Mouse (Mus musculus) mesoderm, embryonic 11.5 days (tissue): ENCODE measurements around the gene Mbd6.
A peak's percentile ranks its signal among the peaks of the same experiment; 100 is the strongest.
"Not testable (repeated sequence)": the region's sequence is repeated elsewhere in the genome, so short reads cannot be mapped to it uniquely, and the experiment has no call there.

Experiments used
- DNase-seq: peaks from one replicate; pipeline ENCODE4 v3.0.0-alpha.2; 2012; ENCODE audit warnings: low read depth, low spot score

Gene Mbd6

DNA sequence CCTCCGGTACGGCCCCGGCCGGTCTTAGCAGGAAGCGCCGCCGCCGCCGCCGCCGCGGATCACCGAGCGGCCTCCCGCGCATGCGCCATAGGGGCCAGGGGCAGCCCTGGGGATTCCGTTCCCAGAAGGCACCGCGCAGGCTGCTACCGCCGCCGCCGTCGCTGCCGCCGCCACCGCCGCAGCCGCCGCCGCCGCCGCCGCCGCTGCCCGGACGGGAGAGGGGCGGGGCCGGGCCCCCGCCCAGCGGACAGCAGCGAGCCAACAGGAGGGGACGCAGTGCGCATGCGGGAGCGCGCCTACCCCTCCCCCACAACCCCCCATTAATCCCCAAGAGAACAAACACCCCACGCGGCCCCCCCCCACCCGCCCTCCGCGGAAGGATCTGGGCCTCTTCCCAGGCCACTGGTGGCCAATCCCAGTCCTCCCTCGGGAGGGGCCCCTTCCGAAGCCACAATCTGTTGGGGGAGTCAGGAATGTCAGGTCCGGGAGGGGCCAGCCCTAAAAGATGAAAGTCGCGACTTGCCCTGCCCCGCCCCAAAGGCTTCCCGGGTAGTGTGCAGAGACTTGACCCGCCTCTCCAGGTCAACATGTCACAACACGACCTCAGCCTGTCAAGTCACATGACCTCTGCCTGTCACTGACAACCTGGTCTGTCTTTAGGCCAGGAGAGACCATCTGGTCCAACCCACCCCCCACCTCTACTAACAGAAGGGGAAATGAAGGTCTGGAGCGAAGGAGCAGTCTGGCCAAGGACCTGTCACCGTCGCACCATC, at the start of gene Mbd6:
Gene Mbd6 (minus strand): TSS at position 219 of the 773 bp plus-strand sequence.
- DNase-seq: peak; percentile 88

- no peak for DNase-seq
Observed at GRCm38 (mm10) chr10:127337536-127338099, 48.8 kb upstream of the Mbd6 start.

GRCm38 (mm10) chr10:127336952-127337351, 48.1 kb upstream of the Mbd6 start:
- no peak for DNase-seq

- no peak for DNase-seq
Observed at GRCm38 (mm10) chr10:127335271-127335670, 46.5 kb upstream of the Mbd6 start.

DNA sequence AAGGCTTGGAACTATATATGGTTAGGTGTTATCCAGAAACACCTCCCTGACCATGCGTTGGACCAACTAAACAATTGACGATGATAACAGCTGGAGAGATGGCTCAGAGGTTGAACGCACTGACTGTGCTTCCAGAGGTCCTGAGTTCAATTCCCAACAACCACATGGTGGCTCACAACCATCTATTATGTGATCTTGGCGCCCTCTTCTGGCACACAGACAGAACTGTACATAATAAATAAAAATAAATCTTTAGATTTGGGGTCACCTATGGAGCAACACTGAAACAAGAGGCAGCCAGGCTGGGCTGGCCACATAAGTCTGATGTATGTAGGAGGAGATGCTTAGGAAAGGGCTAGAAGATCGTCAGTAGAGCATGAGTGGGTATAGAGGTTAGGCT, 44.3 kb upstream of the Mbd6 start:
- DNase-seq: no peak

- DNase-seq: peak; percentile 45
Observed at GRCm38 (mm10) chr10:127332211-127332874, 43.5 kb upstream of the Mbd6 start.

- DNase-seq: no peak
Observed at GRCm38 (mm10) chr10:127330212-127330611, 41.4 kb upstream of the Mbd6 start.

DNA sequence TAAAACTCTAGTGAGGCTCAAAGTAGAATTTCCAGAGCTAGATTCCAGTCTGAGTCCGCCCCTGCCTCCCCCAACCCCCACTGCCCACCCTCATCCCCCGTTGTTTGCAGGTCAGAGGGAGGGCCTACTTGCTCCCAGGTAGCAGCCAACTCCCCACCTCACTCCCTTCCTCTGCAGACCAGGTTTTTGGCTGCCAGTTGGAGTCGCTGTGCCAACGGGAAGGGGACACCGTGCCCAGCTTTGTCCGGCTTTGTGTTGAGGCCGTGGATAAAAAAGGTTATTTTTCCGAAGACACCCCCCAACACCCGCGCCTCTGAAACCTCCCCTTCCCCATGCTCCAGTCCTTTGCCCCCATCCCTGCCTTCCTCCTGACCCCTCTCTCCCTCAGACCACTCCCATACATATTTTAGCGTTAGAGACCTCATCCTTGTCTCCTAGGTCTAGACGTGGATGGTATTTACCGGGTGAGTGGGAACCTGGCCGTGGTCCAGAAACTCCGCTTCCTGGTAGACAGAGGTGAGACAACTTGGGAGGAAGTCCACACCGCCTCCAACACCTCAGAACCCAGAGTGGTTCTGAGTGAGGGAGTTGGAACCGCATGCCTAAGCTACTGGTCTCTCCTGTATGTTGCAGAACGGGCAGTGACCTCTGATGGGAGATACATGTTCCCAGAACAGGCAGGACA, 38.8 kb upstream of the Mbd6 start:
- DNase-seq: no peak

DNA sequence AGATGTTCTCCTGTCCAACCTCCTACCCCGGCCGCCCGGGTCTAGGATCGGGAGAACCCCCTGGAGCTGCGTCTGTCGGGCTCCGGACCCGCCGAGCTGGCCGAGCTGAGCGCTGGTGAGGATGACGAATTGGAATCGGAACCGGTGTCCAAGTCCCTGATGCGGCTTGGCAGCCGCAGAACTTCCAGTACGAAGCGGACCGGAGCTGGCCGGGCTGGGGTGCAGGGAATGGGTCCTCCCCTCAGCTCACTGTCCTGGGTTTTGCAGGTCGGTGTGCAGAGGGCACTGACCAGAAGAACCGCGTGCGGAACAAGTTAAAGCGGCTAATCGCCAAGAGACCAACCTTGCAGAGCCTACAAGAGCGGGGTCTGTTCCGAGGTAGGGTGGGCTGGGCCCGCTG, 38.0 kb upstream of the Mbd6 start:
- no peak for DNase-seq

DNA sequence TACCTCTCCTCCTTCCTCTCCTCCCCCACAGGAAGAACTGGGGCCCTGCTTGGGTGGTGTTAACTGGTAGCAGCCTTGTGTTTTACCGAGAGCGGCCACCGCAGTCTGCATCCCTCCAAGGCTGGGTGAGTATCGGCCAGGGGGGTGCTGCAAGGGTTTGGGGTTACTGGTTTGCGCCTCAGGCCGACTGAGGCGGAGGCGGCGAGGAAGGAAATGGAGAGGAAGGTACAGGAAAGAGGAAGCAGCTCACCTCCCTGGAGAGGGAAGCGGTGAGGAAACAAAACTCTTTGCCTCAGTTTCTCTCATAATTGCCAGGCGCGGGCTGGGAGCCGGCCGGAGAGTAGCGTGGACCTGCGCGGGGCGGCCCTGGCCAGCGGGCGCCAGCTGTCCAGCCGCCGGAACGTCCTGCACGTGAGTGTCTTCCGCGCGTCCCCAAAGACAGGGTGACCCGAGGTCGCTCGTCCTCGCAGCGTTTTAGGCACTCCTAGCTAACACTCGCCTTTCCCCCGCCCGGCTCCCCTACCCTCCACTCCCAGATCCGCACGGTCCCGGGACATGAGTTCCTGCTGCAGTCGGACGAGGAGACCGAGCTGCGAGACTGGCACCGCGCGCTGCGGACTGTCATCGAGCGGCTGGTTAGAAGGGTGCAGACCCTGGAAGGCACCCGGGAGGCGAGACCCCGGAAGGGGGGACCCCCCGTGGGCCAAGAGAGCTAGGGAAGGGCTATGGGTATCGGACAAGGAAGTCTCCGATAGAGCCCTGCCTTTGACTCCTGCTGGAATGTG, 37.4 kb upstream of the Mbd6 start:
- no peak for DNase-seq

- DNase-seq: no peak
Observed at GRCm38 (mm10) chr10:127325454-127326016, 36.7 kb upstream of the Mbd6 start.

- peak; percentile 56 for DNase-seq
Observed at GRCm38 (mm10) chr10:127324495-127324894, 35.7 kb upstream of the Mbd6 start.

- no peak for DNase-seq
Observed at GRCm38 (mm10) chr10:127323131-127323855, 34.5 kb upstream of the Mbd6 start.

- DNase-seq: no peak
Observed at GRCm38 (mm10) chr10:127322669-127323068, 33.9 kb upstream of the Mbd6 start.

DNA sequence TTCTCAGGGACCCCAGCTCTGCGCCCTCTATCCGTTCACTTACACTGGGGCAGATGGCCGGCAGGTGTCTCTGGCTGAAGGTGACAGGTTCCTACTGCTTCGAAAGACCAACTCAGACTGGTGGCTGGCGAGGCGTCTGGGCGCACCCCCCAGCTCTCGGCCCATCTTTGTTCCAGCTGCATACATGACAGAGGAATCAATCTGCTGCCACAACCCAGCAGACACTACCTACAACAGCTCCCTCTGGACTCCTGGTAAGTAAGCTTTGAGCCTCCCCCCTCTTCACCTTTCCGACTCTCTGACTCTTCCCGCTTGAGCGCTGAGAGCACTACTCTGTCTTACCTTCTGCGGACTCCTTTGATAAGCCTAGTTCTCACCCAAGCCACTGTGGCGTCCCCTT, 33.4 kb upstream of the Mbd6 start:
- DNase-seq: no peak

GRCm38 (mm10) chr10:127321621-127322020, 32.8 kb upstream of the Mbd6 start, which contains the start of gene Arhgap9:
TSS of gene Arhgap9 (plus strand) at chr10:127321964.
- no peak for DNase-seq

GRCm38 (mm10) chr10:127319969-127320368, 31.2 kb upstream of the Mbd6 start:
- DNase-seq: no peak

DNA sequence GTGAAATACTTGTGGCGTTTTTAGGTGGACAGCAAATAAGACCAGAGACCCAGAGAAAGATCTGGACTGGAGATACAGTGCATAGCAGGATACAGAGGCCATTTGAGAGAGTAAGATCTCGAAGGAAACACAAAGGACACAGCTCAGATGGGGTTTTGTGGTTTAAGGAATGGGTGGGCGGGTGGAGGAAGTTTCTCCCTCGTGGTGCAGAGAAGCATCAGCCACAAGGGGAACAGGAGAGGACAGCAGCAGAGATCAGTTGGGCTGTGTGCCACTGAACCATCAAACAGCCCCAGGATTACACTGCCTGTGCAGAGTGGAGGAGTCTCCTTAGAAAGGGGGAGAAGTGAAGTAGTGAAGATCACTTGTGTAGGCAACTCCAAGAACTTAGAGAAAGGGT, 29.2 kb upstream of the Mbd6 start:
- DNase-seq: no peak

DNA sequence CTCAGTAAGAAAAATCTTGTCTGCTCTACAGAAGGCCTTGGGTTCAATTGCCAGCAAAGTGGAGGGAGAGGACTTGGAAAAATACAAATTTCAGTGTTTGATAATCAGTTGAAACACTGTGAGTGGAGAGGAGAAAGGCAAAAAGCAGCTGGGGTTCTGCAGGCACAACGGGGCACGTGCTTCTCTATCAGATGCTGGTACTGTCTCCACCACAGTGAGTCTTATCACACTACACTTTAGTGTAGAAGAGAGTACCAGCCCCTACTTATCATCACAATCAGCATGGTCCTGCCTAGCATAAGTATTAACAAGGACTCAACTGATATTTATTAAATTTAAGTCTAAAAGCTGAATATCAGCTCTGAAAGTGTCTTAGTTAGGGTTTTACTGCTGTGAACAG, 28.5 kb upstream of the Mbd6 start:
- DNase-seq: no peak

DNA sequence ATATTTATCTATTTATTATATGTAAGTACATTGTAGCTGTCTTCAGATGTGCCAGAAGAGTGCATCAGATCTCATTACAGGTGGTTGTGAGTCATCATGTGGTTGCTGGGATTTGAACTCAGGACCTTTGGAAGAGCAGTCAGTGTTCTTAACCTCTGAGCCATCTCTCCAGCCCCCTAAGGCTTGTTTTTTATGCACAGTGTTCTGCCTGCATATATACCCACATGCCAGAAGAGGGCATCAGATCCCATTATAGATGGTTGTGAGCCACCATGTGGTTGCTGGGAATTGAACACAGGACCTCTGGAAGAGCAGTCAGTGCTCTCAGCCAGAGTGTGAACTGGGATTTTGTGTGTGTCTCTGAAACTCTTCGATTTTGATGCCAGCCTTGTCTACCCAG, 26.1 kb upstream of the Mbd6 start:
- not testable (repeated sequence) for DNase-seq
